In genomic region chr15:12380548-12380947, GRCm38 (mm10) we compare ENCODE assay signal across 9 mouse cellular contexts. TPM values are rescaled to one million over a fixed set of nuclear protein-coding genes. Genes with fewer than 3 reads are reported as not detected.
A peak's percentile ranks its signal among the peaks of the same experiment; 100 is the strongest.
DNase-seq lines count a peak whose midpoint lies in the region; TF ChIP-seq lines count a peak whose summit lies in the region.
"Had no signal": no experiment of that assay in that cellular context is flagged by ENCODE, and none has a peak within 500 bp of the region (broad histone marks: within the 10 kb centered on the region; RNA-seq: fewer than 3 reads in every experiment).

No protein-coding gene starts in this region.

- no peak for TF ChIP-seq POLR2A in bone marrow, adult 2 months (IDR thresholded peaks at IDR 0.05; ENCODE audit: borderline replicate concordance, control insufficient read depth, low read depth, low read length)

- WGBS in bone marrow, adult 2 months = 36% methylated on average over 5 of the region's 5 CpGs

- DNase-seq in gastrocnemius, adult 2 months = peak; percentile 48
- no peak for DNase-seq in gastrocnemius, adult 8-10 months (ENCODE audit: low spot score in 2 of 2)
- peak; percentile 90 for DNase-seq in B cell, adult 2 months
- peak; percentile 38 for DNase-seq in kidney, postnatal 14 days
- peak; percentile 33 for DNase-seq in retina, adult 2 months (ENCODE audit: low read depth, low spot score)
- DNase-seq in frontal cortex, postnatal 36 days (ENCODE audit: low spot score in 2 of 2) = no peak
- no peak for DNase-seq in layer of hippocampus, postnatal 14 days (ENCODE audit: low spot score in 2 of 2)

- peaks cover 4% of the 10 kb centered on the region for H3K4me1 ChIP-seq in bone marrow, adult 2 months (ENCODE audit: control insufficient read depth, insufficient read depth, low read length)

- peak; percentile 69 for TF ChIP-seq CTCF in gastrocnemius, adult 2 months (IDR thresholded peaks at IDR 0.05)
- TF ChIP-seq CTCF in bone marrow, adult 2 months (IDR thresholded peaks at IDR 0.05; ENCODE audit: control insufficient read depth, insufficient read depth, low read length) = peak; percentile 80

- no peak overlapping the region for H3K4me3 ChIP-seq in gastrocnemius, adult 2 months
- no peak overlapping the region for H3K4me3 ChIP-seq in bone marrow, adult 2 months (replicated peaks; ENCODE audit: control insufficient read depth, low read depth, low read length)
- H3K4me3 ChIP-seq: limb, embryonic 15.5 days had no signal

- H3K27ac ChIP-seq in gastrocnemius, adult 2 months = no peak overlapping the region
- H3K27ac ChIP-seq in bone marrow, adult 2 months (ENCODE audit: control insufficient read depth, insufficient read depth, low read depth, low read length, poor library complexity) = no peak overlapping the region
- H3K27ac ChIP-seq: limb, embryonic 15.5 days had no signal

- intact Hi-C loops in gastrocnemius, adult 2 months (cut with DNase I) = loop anchor here (5.0 kb wide), 1 partner anchor 117 kb away; no protein-coding TSS in a partner anchor

RNA-seq across cellular contexts. Expression of gene 1810049J17Rik, which starts 58.8 kb away (rescaled TPM):
- not detected for total RNA-seq in gastrocnemius, adult 2 months (2021)
- under 1 TPM in 1 of 4 experiments, not detected in 3; 0.72 TPM for total RNA-seq in gastrocnemius, adult 8-10 months (2022)
- not detected in 2 replicates for polyA plus RNA-seq in bone marrow, adult 2 months (2011; ENCODE audit: insufficient read depth, insufficient read length, low replicate concordance, missing spikeins)
- 1 to 10 TPM in 1 of 2 experiments, not detected in 1; 1.6 TPM for total RNA-seq in layer of hippocampus, postnatal 14 days (2021)

RNA-seq across cellular contexts. Expression of gene Golph3, which starts 59.3 kb away (rescaled TPM):
- 10 to 100 TPM; 77.0 to 80.0 TPM for total RNA-seq in gastrocnemius, adult 2 months (2021)
- 10 to 100 TPM; 66.2 to 86.7 (median 75.1) TPM for total RNA-seq in gastrocnemius, adult 8-10 months (2022)
- polyA plus RNA-seq in bone marrow, adult 2 months (2011; ENCODE audit: insufficient read depth, insufficient read length, low replicate concordance, missing spikeins) = 27.1 and 30.1 TPM in 2 replicates
- total RNA-seq in layer of hippocampus, postnatal 14 days (2021) = 10 to 100 TPM; 95.2 to 96.1 TPM

Comparison
In these comparisons a context has a peak if more than half of its experiments do, and no peak if none do; other contexts are left out.
1. DNase-seq: peak in gastrocnemius, adult 2 months (single experiment), B cell, adult 2 months (2 of 2), kidney, postnatal 14 days (single experiment) and retina, adult 2 months (single experiment); none in gastrocnemius, adult 8-10 months (0 of 2), frontal cortex, postnatal 36 days (0 of 2) and layer of hippocampus, postnatal 14 days (0 of 2).